Mouse (Mus musculus) frontal cortex, adult (tissue): ENCODE measurements around the gene Prkar2a.
A peak's percentile ranks its signal among the peaks of the same experiment; 100 is the strongest.
"Not testable (repeated sequence)": the region's sequence is repeated elsewhere in the genome, so short reads cannot be mapped to it uniquely, and the experiment has no call there.

Experiments
- ATAC-seq: cut with Nextera tagmentation; 2 replicates; pipeline ENCODE4 v1.9.2; 2017; ENCODE audit warnings: mild to moderate bottlenecking, moderate library complexity, mixed read lengths; ENCODE audit not compliant: low TSS enrichment

The Prkar2a gene

DNA sequence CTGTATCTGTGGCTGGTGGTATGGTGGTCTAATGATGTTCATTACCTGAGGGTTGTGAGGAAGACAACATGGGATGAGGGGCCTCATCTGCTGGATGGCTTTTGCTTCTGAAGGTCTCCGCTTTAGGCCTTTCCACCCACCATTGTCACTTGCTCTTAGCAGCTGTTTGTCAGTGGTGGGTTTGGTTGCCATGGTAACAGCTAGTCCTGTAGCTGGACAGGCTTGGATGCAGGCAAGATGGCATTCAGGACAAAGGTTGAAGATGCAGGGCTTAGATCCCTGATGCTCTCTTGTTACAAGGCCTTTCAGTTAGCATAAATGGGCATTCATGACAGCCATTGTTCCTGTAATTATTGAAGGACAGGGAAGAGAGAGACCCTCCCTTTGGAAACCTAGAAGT, at the start of gene Prkar2a:
Gene Prkar2a (plus strand): TSS at position 209 of the 400 bp plus-strand sequence.
- ATAC-seq = no peak

DNA sequence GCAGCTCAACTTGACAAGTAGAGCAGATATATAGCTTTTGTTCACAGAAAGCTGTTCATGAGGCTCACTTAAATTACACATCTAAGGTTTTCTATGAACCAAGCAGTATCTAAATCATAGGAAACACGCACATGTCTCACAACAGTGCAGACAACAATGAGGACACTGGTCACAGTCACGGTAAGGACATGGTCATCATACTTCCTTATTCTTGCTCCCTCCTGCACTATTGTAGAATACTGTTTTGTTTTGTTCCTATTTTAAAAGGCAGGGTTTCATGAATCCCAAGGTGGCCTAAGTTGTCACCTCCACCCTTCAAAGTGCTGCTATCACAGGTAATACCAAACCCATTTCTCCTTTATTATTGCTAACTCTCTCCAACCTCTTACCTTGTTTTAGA, 49.3 kb upstream of the Prkar2a start:
- ATAC-seq = no peak

DNA sequence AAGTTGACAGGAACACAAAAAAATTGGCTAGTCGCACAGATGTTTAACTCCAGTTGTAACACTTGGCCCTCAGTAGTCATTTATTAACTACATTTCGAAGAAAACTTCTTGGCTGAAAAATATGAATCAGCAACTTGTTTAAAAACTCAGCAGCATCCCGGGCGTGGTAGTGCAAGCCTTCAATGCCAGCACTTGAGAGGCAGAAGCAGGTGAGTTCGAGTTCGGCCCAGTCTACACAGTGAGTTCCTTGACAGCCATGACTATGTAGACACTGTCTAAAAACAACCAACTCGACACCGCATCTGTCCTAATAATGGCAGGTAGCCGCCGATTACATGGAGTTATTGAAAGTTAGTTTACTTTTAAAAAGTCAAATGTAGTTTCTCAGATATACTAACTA, 40.9 kb upstream of the Prkar2a start:
- no peak for ATAC-seq

DNA sequence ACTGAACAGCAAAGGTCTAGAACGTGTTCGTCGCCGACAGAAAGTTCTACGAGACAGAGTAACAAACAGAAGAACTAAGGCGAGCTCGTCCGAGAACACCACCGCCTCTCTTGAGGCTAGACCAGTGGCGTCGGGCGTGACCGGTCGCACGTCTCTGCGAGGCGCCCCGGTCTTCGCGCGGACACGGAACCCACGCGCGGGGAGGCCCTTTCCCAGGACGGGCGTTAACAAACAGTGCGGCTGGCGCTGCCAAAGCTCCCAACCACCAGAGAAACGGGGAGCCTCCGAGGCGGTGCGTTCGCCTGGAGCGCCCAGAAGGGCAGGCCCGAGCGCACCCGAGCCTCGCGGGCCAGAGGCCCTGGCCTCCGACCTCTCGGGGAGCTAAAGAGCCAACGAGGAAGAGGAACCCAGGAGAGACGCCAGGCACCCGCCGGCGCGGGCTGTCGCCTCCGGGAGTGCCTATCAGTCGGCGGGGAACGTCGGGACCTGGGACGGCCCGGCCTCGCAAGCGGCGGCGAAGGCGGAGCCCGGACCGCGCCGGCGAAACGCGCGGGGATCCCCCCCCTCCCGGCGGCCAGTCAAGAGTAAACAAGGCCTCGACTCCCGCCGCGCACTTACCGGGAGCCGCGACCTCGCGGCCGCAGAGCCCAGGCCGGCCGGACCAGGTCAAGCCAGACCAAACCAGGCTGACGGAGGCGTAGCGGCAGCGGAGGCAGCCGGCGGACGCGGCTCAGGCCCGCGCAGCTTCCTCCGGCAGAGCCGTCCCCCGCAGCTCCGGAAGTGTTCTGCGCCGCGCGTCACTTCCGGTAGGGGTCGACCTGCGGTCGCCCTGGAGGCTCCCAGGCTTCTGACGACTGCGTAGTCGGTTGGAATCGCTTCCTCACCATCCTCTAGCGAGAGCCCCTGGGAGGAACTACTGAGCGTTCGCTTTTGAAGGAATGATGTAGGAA, 40.2 kb upstream of the Prkar2a start, which contains the start of gene Arih2:
Gene Arih2 (minus strand): TSS at position 776 of the 950 bp plus-strand sequence.
- peak; percentile 98 for ATAC-seq

DNA sequence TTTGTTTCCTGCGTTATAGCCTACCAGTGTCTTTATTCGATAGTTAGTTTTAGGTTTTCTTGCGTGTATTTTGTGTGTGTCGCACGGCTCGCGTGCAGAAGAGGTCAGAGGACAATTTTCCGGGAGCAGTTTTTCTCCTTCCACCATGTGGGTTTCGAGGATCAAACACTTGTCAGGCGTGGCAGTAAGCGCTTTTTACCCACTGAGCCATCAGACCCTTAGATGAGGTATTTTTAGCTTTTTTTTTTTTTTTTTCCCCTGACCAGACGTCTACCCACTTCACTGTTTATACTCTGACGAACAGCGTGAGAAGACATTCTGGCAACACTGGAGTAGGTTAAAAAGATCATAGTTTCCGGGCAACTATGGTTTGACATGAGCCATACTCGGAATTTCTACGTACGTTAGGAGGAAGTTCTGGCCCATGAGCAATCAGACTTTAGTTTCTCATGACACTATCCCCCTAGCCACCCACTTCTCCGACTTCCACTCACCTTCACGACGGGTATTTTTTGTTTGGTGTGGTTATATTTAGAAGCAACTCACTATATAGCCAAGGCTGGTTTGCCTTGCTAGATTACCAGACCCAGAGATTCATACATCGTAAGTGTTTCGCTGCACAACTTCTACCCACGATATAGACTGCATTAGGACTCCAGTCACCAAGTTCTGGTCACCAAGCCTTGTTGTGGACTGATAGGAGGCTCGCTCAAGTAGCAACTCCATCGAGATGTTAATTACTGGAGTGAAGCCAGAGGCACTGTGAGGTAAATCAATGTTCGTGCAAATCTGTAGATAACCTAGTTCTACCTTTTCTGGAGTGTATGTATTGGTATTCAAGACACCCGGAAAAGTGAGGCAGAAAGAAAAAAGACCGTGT, 39.3 kb upstream of the Prkar2a start:
- peak; percentile 31; the same call in 1 of the 2 replicates for ATAC-seq

DNA sequence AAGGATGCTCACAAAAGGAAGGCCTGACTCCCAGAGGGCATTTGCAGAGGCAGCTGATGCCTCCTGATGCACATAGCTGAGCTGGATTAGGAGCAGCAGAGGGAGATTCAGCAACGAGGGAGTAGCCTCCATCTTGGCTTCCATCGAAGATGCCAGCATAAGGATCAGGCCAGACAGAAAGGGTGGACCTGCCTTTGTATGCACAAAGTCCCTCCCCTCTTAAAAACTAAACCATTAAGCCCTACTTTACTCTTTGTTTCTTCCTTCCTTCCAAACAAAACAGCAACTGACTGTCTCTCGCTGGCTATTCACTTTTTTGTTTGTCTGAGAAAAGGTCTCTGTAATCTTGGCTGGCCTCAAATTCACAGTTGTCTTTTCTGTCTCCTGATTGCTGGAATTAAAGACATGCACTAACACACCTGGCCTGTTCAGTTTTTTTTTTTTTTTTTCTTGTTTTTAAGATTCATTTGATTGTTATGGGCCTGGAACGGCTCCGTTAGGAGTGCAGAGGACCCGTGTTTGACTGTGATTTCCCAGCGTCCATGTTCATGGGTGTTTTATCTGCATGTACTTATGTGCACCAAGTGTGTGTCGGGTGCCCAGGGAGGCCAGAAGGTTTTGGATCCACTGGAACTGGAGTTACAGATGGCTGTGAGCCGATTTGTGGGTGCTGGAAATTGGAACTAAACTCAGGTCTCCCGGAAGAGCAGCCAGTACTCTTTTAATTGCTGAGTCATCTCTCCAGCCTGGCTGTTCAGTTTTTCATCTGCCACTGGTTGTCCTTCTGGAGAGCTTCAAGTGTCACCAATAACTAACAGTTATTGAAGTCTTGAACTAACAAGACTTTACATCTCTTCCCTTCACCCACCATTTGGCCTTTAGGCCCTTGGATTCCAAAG, 34.3 kb upstream of the Prkar2a start:
- ATAC-seq = no peak

DNA sequence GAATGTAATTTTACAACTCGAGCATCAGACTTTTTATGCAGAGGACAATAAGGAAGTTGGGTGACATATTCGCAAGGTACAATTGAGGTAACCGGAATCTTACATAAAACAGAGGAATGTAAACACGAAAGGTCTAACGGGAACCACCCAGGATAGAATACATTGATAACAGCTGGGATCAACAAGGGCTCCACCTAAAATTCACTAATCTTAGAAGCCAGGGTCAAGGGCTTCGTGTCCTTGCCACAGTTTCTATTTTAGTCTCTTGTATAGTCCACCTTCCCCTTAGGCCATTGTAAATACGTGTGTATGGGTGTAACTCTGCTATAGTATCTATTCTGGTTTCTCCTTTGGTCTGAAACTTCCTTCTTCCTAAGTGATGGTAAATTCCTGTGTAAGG, 33.2 kb upstream of the Prkar2a start:
- not testable (repeated sequence) for ATAC-seq

DNA sequence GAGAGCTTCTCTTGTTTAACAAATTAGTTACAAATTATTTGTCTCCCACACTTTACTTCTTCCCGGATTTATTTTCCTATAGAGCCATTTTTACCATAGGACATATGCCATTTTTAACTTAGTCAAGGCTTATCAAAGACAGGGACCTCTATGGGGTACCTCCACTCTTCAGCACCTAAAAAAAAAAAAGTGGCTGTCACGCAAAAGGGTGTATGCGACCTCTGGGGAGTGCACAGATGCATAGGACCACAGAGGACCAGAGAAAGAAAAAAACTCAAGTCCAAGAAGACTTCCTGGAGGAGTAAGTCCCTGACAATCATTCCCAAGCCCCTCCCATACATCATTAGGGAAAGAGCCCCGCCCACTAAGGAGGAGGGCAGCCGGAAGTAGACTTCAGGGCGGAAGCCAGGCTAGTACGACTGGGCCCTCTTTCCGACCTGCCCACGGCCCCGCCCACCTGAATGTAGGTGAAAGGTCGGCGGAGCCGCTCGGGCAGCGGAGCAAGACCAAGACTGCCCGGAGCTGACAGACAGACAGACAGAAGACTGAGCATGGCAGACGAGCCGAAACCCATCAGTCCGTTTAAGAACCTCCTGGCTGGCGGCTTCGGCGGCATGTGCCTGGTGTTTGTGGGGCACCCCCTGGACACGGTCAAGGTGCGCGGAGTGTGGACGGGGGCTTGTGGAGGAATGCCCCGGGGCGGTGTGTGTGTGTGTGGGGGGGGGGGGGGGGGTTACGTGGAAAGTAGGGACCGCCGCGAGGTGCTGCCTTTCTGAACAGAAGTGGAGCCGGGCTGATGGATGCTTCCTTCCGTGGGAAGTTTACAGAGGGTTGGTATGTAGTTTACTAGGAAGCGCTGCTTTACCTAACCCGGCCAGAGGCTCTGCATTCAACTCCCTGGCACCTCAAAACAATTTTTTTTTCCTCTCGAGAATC, 27.2 kb upstream of the Prkar2a start, which contains the start of gene Slc25a20:
Gene Slc25a20 (plus strand): TSS at position 412 of the 936 bp plus-strand sequence.
- ATAC-seq = peak; percentile 90

DNA sequence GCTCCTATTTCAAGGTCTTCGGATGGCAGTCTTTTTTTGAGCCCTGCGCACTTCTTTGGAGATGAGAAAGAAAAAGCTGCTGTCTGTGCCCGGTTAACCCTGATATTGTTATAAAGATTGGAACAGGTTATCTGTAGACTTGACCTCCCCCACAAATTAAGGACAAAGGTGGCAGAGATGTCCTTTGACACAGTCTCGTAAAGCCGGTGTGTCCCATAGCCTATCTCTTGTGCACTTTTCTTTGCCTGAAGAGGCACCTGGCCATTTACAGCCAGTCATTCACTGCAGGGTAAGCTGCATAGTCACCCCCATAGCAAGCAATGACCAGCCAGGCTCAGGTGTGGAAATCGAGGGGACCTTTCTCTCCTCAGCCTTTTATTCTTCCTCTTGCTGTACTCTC, 26.5 kb upstream of the Prkar2a start:
- 0 out of 2 replicates have a peak, but pooled peaks have one; percentile 16 for ATAC-seq

DNA sequence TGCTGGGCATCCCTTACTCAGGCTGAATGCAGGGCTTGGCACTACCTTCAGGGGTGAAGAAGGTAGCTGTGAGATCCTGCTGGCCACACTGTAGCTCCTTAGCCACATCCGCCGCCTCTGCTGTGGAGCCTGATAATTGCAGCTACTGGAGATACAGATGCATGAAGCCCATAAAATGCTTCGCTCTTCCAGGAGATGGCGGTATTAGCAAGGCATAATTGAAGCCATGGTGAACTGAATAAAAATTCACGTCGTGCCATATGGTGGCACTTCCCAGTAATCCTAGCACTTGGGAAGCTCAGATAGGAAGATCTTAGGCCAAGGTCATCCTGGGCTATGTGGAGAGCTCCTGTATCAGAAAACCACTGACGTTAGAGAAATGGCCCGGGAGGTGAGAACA, 19.2 kb upstream of the Prkar2a start:
- ATAC-seq = no peak; the same call in 1 of the 2 replicates

DNA sequence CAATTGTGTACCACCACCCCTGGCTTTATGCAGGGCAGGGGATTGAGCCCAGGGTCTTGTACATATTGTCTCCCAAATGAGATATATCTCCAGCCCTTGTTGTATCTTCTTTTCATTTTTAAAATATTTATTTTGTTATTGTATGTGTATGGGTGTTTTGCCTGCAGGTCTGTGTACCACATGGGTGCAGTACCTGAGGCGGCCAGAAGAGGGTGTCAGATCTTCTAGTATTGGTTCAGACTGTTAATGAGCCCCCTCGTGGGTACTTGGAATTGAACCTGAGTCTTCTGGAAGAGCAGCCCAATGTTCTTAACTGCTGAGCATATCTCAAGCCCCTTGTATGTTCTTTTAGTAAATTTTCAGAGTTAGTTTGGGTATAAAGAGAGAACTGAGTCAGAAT, 16.0 kb upstream of the Prkar2a start:
- ATAC-seq = no peak

DNA sequence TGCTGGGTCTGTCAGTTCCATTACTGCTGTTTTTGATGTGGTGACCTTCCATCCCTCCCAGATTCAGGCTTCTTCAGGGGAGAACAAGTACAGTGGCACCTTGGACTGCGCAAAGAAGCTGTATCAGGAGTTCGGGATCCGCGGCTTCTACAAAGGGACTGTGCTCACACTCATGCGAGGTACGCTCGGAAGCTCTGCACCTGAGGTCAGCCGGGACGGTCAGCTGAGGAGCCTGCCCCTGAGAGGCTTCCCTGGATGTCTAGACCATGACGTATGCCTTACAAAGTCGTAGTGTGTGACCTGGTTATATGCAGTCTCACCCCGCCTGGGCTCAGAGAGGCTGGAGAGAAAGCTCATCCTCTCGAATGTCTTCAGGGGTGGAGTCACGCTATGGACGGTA, 9.1 kb upstream of the Prkar2a start:
- no peak for ATAC-seq

DNA sequence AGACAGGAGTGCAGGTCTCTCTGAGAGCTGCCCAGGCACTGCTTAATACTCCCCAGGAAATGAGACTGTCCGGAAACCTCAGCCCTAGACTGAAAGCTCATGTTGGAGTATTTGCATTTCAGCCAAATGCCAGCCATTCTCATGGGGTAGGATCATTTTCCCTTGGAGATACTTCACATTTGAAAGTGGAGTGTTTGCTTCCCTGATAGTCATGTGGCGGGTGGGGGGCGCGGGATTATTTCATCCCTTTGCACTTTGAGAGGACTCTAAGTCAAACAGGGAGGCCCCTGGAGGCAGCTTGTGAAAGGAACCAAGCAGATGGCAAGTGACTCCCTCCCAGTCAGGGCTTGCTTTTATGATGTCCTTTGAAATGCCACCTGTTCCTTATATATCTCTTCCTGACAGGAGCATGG, 2.6 kb upstream of the Prkar2a start:
- ATAC-seq = no peak

DNA sequence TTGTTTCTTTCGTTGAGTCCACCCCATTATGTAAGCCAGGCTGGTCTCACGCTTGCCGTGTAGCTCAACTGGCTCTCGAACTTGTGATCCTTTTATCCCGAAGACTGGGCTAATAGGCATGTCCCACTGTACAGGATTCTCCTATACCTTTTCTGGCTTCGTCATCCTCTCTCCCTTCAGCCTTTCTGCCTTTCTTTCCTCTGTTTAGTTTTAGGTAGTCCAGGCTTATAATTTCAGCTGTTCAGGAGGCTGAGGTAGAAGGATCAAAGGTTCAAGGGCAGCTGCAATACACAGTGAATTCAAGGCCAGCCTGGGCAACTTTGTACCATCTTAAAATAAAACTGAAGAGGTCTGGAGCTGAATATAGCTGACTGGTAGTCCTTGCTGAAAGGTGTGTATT, 1.9 kb upstream of the Prkar2a start:
- ATAC-seq = no peak

DNA sequence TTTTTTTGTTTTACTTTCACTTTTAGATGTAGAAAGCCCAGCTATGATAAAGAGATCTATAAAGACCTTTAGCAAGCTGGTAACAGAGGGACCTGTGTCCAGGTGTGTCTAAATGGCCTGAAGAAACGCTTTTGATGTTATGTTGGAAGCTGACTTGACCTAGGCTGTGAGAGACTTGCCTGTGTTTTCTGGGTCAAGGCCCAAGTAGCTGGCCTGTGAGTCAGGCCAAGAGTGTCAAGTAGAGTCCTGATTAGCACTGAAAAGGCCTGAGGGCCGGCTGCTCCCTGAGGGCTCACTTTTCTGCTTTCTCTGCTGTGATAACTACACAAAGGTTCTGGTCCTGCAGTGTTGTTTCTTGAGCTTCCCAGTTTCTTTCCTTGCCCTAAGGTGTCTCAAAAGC, 1.4 kb upstream of the Prkar2a start:
- no peak for ATAC-seq

DNA sequence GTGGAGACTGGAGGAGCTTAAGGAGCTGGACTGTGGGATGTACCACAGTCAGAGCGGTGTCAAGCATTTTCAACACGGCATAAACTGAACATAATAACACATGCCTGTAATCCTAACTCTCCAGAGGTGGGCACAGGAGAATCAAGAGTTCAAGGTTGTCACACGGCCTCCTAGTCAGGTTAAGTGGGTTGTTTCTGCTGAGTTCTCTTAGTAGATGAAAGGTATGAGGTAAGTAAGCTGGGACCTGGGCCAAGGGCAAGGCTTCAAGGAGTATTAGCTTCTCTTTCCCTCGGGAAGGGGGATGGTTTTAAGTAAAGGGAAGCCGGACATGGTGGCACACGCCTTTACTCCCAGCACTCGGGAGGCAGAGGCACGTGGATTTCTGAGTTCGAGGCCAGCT, 663 bp upstream of the Prkar2a start:
- no peak for ATAC-seq

DNA sequence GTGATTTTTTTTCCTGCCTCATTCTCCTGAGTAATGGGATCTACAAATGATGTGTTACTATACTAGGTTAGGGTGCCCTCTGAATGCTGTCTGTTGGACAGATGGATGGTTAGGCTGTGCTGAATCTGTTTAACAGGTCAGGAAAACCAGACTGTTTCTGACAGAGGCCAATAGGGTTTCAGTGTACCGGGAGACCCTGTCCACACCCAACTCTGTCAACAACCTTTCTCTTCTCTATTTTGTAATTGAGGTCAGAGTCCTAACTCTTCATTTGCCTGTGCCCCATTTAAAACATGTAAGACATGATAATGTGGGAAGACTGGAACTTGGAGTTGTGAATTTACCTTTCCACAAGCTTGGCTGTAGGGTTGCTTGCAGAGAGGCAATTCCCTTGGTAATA, 879 bp downstream of the Prkar2a start:
- no peak for ATAC-seq

DNA sequence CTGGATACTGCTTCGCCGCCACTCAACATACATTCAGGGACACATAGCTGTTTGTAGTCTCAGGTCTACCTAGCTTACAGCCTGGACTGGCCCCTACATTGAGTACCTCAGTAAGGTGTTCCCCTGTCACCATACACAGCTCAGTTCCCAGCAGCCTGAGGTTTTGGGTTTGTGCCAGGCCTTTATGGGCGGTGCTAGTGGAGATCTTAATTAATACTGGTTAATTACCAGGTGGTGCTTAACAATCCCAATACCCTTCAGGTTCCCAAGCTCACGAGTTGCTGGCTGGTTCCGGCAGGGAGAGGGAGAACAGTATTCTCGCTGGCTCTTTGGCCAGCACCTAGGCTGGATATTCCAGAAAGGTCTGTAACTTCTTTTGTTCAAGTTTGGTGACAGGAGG, 1.8 kb downstream of the Prkar2a start:
- no peak for ATAC-seq

DNA sequence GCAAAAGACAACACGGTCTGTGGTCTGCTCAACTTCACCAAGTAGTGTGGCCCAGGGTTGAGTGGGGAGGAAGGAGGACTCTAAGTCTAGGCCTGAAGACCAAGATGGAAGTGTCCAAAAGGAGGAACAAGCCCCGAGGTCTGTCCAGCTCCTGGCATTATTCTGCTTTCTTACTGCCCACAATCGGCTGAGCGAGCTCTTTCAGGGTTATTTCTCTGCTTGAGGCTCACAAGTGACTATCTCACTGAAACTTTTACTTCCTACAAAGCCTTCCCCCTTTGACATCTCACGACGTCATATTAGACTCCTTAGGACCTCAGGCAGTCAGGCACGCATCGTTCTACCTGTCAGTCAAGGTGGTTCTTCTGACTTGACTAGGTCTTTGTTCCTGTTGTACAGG, 2.3 kb downstream of the Prkar2a start:
- ATAC-seq = no peak

DNA sequence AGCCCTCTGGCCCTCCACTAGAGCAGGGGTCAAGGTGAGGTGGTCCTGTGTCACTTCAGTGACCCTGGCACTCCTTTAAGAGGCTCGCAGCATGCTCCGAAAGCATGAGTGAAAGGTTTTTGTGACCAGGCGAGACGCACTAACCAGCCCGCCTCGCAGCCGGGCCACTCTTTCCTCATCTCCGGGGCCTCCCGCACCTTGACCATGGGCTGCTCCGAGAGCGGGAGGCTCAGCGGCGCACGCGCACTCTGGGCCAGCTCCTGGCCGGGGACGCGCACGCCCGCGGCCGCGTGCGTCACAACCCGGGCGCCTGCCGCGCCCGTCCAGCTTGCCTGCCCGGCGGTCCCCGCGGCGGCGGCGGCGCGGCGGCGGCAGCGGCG, 2.7 kb downstream of the Prkar2a start:
- peak; percentile 89 for ATAC-seq
